Mouse (Mus musculus) adrenal gland, adult 8-10 months (tissue): ENCODE results near the gene Ddo. TPM values are rescaled to one million over a fixed set of nuclear protein-coding genes. Genes with fewer than 3 reads are reported as not detected.

Experiments
- DNase-seq: peaks from one replicate; pipeline ENCODE4 v3.0.0; 2022
- total RNA-seq, 4 experiments: library from RNA; stranded (reverse); gene quantifications; 2 replicates each; pipeline ENCODE4 v1.2.4; 2022

Ddo gene
- total RNA-seq, 4 experiments from 2014 or later: 3.7 to 9.9 (median 6.3) TPM

- no peak for DNase-seq
Measured at GRCm38 (mm10) chr10:40719062-40719461, 89.3 kb downstream of the Ddo start.

GRCm38 (mm10) chr10:40720883-40721282, 91.1 kb downstream of the Ddo start:
- DNase-seq: no peak

- no peak for DNase-seq
Measured at GRCm38 (mm10) chr10:40724342-40724741, 94.5 kb downstream of the Ddo start.

DNA sequence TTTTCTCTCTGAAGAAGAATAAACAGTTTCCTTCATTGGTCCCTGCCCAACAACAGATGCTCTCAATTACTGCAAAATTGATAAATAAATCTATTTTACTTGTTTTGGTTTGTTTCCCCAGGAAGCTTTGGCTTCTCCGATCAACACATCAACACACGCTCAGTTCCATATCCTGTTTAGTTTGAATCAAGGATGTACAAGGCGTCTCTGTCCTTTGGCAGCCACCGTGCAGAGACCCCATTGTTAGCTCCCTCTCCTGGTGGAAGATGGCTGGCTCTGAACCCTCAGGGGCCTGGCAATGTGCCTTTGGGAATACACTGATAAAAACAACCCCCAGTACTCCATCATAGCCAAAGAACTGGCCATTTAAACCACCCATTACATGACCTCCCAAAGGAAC, 95.3 kb downstream of the Ddo start:
- no peak for DNase-seq

GRCm38 (mm10) chr10:40725471-40725870, 95.7 kb downstream of the Ddo start:
- no peak for DNase-seq

- DNase-seq: no peak
Measured at GRCm38 (mm10) chr10:40726288-40726902, 96.6 kb downstream of the Ddo start.

- DNase-seq: no peak
Measured at GRCm38 (mm10) chr10:40726989-40727388, 97.2 kb downstream of the Ddo start.

DNA sequence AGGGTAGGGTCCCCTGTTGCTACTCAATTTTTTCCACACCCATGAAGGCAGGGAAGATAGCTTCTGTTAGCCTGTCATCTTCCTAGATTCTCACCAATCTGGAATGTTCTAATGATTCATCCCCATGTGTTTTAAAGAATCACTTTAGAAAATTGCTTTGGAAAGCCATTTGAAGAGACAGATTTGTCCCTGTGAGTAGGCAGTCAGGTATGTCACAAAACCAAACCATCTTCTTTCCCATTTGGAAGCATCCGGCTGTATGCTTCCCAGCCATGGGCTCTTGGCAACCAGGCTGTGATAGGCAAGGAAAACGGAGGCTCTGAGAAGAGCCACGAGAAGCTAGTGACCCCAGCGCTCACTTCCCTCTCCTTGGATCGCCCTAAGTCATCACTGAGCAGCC, 100.4 kb downstream of the Ddo start:
- no peak for DNase-seq

Other genes with a start within 250 kb of the Ddo start
- not detected for gene Slc22a16, start 59.7 kb upstream of the Ddo start, total RNA-seq
- 10 to 100 TPM in 1 of 4 experiments, 1 to 10 TPM in 3; 6.7 to 10.4 (median 8.5) TPM for gene Mettl24, start 53.3 kb downstream of the Ddo start, total RNA-seq